Mouse (Mus musculus): Measurements from ENCODE around the gene Hoxc11. TPM values are rescaled to one million over a fixed set of nuclear protein-coding genes. Genes with fewer than 3 reads are reported as not detected.

The Hoxc11 gene
- polyA plus RNA-seq (2015; fragmentation: Nextera tagmentation; extraction: Ambion mirVana), result not detected in 2 replicates

GRCm38 (mm10) chr15:102954192-102955006 is at the start of gene Hoxc11:
Hoxc11 (plus strand) TSS chr15:102954427.
- Histone ChIP-seq H3K36me3 (replicated peaks) (no peaks in the 10 kb centered on the region), H3K9ac (no peak within 1 kb of the TSS), H3K4me2 (no peak within 1 kb of the TSS), H3K4me3 (no peak within 1 kb of the TSS), H3K27ac (no peak within 1 kb of the TSS), H3K4me1 (no peaks in the 10 kb centered on the region), H3K9me3 (no peaks in the 10 kb centered on the region), H3K27me3 (replicated peaks) (peaks cover 94% of the 10 kb centered on the region)
- ATAC-seq (replicated peaks), result no peak
- 1% methylated on average over 57 of the region's 57 CpGs for WGBS

GRCm38 (mm10) chr15:102904946-102905345 is 49.3 kb upstream of the Hoxc11 start:
- H3K4me1 ChIP-seq, result no peaks in the 10 kb centered on the region
- H3K27ac ChIP-seq, result no peak overlapping the region
- H3K9ac ChIP-seq, result no peak overlapping the region
- H3K36me3 ChIP-seq (replicated peaks), result no peaks in the 10 kb centered on the region
- H3K4me3 ChIP-seq, result no peak overlapping the region
- ATAC-seq (replicated peaks), result no peak
- H3K9me3 ChIP-seq, result no peaks in the 10 kb centered on the region
- H3K4me2 ChIP-seq, result no peak overlapping the region
- WGBS, result 70% methylated on average over 1 of the region's 1 CpGs
- H3K27me3 ChIP-seq (replicated peaks), result peaks cover 82% of the 10 kb centered on the region

DNA sequence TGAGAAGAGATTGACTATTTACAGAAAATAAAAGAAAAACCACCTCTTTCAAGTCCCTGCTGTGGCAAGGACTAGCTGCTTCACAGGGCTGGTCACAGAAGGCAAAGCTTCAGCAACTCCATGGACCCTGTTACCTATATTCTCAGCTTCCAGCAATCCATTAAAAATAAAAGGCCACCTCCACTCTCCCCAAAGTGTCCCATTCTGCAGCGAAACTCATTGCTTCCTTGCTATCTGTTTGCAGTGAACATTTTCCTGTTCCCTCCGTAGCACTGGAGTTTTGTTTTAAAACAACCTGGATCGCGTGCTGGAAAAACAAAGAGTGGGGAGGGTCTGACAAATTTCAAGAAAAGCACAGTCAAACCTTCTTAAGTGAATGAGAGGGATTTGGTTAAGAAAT is 44.7 kb upstream of the Hoxc11 start:
- Histone ChIP-seq H3K9me3 (no peaks in the 10 kb centered on the region), H3K4me3 (no peak overlapping the region), H3K27me3 (replicated peaks) (peaks cover 91% of the 10 kb centered on the region), H3K4me1 (no peaks in the 10 kb centered on the region), H3K36me3 (replicated peaks) (no peaks in the 10 kb centered on the region), H3K4me2 (no peak overlapping the region), H3K27ac (no peak overlapping the region), H3K9ac (no peak overlapping the region)
- WGBS, result under 1% methylated on average over 4 of the region's 4 CpGs
- ATAC-seq (replicated peaks), result no peak

DNA sequence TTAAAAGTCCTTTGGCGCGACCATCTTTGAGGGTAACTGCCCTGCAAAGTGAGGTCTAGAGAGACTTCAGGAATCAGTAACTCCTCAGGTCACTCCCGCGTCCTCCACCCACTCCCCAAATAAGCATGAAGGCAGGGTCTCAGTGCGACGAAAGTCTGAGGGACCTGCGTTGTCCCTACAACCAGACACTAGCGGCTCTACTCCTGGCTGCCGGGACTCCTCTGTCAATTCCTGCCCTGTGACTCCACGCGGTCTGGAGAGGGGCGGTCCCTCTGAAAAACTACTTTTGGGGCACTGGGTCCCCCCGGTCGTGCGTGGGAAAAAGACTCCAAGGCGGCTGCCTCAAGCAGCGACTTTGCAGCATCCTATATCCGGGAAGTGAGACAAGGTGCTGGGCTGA is 44.2 kb upstream of the Hoxc11 start:
- no peaks in the 10 kb centered on the region for H3K36me3 ChIP-seq (replicated peaks)
- no peaks in the 10 kb centered on the region for H3K4me1 ChIP-seq
- no peak overlapping the region for H3K4me2 ChIP-seq
- no peak for ATAC-seq (replicated peaks)
- no peak overlapping the region for H3K4me3 ChIP-seq
- no peaks in the 10 kb centered on the region for H3K9me3 ChIP-seq
- 0% methylated on average over 18 of the region's 18 CpGs for WGBS
- H3K9ac ChIP-seq, result no peak overlapping the region
- H3K27ac ChIP-seq, result no peak overlapping the region
- H3K27me3 ChIP-seq (replicated peaks), result peaks cover 91% of the 10 kb centered on the region

DNA sequence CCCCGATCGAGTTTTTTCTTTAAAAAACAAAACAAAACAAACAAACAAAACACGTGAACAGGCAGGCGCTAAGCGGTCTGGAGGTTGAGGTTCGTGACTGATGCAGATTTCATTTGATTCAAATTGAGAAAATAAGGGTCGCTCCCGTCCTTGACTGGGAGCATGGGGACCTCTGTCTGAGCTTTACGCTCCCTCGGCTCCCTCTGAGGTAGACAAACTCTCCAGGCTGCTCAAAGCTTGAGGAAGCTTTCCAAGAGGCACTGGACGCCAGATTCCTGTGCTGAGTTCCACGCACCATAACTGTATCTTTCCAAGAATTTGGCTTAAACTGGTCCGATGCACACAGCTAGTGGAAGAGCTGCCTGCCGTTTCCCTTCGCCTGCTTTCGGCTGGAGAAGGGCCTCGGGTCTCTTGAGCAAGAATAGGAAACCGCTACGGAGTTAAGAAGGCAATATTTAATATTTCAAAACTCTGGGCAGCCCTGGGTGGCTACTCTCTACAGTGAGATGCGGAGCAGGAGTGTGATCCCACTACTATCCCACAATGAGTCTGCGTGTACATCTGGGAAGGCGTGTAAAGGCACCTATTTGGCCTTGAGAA is 43.6 kb upstream of the Hoxc11 start:
- no peak overlapping the region for H3K4me3 ChIP-seq
- H3K9ac ChIP-seq, result no peak overlapping the region
- H3K27me3 ChIP-seq (replicated peaks), result peaks cover 89% of the 10 kb centered on the region
- under 1% methylated on average over 22 of the region's 22 CpGs for WGBS
- no peak overlapping the region for H3K4me2 ChIP-seq
- ATAC-seq (replicated peaks), result no peak
- H3K9me3 ChIP-seq, result no peaks in the 10 kb centered on the region
- no peaks in the 10 kb centered on the region for H3K36me3 ChIP-seq (replicated peaks)
- H3K4me1 ChIP-seq, result no peaks in the 10 kb centered on the region
- H3K27ac ChIP-seq, result no peak overlapping the region

GRCm38 (mm10) chr15:102913038-102913585 is 41.1 kb upstream of the Hoxc11 start:
- WGBS, result 2% methylated on average over 19 of the region's 19 CpGs
- Histone ChIP-seq H3K9ac (no peak overlapping the region), H3K36me3 (replicated peaks) (no peaks in the 10 kb centered on the region)

GRCm38 (mm10) chr15:102917972-102918572 is 36.2 kb upstream of the Hoxc11 start:
- Histone ChIP-seq H3K36me3 (replicated peaks) (no peaks in the 10 kb centered on the region), H3K27ac (no peak overlapping the region), H3K9me3 (no peaks in the 10 kb centered on the region), H3K9ac (no peak overlapping the region), H3K27me3 (replicated peaks) (peaks cover 92% of the 10 kb centered on the region), H3K4me1 (peaks cover 8% of the 10 kb centered on the region; the same call in 1 of the 2 replicates), H3K4me2 (no peak overlapping the region), H3K4me3 (no peak overlapping the region)
- WGBS, result under 1% methylated on average over 20 of the region's 20 CpGs
- no peak for ATAC-seq (replicated peaks)

More at GRCm38 (mm10) chr15:102913038-102913585, 41.1 kb upstream of the Hoxc11 start:
- Histone ChIP-seq H3K4me2 (no peak overlapping the region), H3K9me3 (no peaks in the 10 kb centered on the region), H3K4me1 (no peaks in the 10 kb centered on the region), H3K4me3 (no peak overlapping the region), H3K27me3 (replicated peaks) (peaks cover 92% of the 10 kb centered on the region), H3K27ac (no peak overlapping the region)
- no peak for ATAC-seq (replicated peaks)

GRCm38 (mm10) chr15:102918611-102919265 is 35.5 kb upstream of the Hoxc11 start:
- no peaks in the 10 kb centered on the region for H3K9me3 ChIP-seq
- H3K9ac ChIP-seq, result no peak overlapping the region
- ATAC-seq (replicated peaks), result no peak
- peaks cover 8% of the 10 kb centered on the region; the same call in 1 of the 2 replicates for H3K4me1 ChIP-seq
- WGBS, result 3% methylated on average over 7 of the region's 7 CpGs
- H3K27me3 ChIP-seq (replicated peaks), result peaks cover 92% of the 10 kb centered on the region
- H3K4me3 ChIP-seq, result no peak overlapping the region
- H3K4me2 ChIP-seq, result no peak overlapping the region
- no peaks in the 10 kb centered on the region for H3K36me3 ChIP-seq (replicated peaks)
- no peak overlapping the region for H3K27ac ChIP-seq

DNA sequence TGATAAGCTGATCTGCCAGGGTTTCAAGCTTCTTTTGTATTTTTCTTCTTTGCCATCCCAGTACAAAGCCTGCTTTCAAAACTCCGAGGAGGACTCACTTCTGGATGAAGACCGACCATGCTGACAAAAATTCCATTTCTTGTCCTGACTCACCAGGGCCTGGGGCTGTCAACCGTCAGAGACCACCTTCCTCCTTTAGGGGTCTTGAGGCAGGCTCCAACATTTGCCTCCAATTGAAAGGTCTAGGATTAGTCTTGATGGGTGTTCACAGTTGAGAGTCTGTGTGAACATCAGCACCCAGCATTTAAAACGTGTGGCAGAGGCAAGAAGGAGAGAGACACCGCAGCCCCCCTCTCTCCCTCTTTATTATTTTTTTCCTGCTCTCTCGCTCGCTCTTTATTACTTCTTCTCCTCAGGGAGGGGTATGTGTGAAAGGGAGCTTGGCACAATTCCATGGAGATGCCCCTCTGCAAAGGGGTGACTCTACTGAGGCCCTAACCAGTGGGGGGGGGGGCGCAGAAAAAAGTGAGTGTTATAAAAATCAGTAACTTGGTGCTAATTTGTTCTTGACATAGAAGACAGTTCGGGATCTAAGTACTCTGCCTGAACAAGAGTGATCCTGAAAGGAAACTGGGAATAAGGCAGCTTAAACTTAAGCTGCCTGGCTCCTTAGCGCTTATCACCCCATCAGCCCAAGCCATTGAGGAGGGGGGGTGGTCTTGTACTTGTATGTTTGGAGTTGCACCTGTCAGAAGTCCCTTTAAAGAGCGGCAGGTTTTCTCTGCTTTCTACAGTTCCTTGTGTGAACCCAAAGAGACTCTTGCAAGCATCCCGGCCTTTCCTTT is 34.7 kb upstream of the Hoxc11 start:
- Histone ChIP-seq H3K36me3 (replicated peaks) (no peaks in the 10 kb centered on the region), H3K4me3 (no peak overlapping the region), H3K27ac (no peak overlapping the region), H3K9ac (no peak overlapping the region), H3K9me3 (no peaks in the 10 kb centered on the region), H3K4me1 (peaks cover 8% of the 10 kb centered on the region; the same call in 1 of the 2 replicates), H3K27me3 (replicated peaks) (peaks cover 95% of the 10 kb centered on the region), H3K4me2 (no peak overlapping the region)
- no peak for ATAC-seq (replicated peaks)
- WGBS, result 1% methylated on average over 12 of the region's 12 CpGs

- H3K4me1 ChIP-seq, result peaks cover 8% of the 10 kb centered on the region; the same call in 1 of the 2 replicates
- H3K4me2 ChIP-seq, result peak overlapping the region; percentile 31
- peak; percentile 50; the same call in 1 of the 2 replicates for ATAC-seq (replicated peaks)
- under 1% methylated on average over 19 of the region's 20 CpGs for WGBS
- H3K27ac ChIP-seq, result no peak overlapping the region
- H3K9ac ChIP-seq, result no peak overlapping the region
- H3K27me3 ChIP-seq (replicated peaks), result peaks cover 96% of the 10 kb centered on the region
- no peaks in the 10 kb centered on the region for H3K36me3 ChIP-seq (replicated peaks)
- peak overlapping the region; percentile 8; the same call in 1 of the 2 replicates for H3K4me3 ChIP-seq
- no peaks in the 10 kb centered on the region for H3K9me3 ChIP-seq
Observed at GRCm38 (mm10) chr15:102920619-102921018, 33.6 kb upstream of the Hoxc11 start.
